8 mouse cellular contexts compared by ENCODE assay signal in the genomic region with DNA sequence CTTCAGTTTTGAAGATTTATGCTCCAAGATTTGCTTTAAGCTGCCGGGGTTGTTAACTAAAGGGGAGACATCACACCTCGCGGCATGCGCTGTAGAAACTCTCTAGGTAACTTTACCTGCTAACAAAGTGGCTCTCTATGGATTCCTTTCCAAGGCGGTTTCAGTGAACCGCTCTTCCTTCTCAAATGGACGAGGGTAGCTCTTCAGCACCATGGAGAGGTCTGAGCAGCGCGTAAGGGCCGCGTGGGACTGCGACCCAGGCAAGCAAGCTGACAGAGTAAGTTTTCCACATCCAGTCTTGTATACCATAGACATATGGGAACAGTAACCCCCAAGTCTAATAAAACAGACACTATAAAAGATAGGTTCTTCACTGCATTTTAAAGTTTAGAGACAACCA. TPM values are rescaled to one million over a fixed set of nuclear protein-coding genes. Genes with fewer than 3 reads are reported as not detected.
A peak's percentile ranks its signal among the peaks of the same experiment; 100 is the strongest.
DNase-seq lines count a peak whose midpoint lies in the region; ATAC-seq and TF ChIP-seq lines count a peak whose summit lies in the region.

A gene (plus strand): TSS at position 72 of the 400 bp plus-strand sequence.

- no peak for ATAC-seq in hindbrain, postnatal 0 days
- ATAC-seq in limb, embryonic 11.5 days (ENCODE audit: insufficient number of reproducible peaks, low FRiP score, low TSS enrichment, low read depth) = no peak
- no peak for ATAC-seq in erythroid progenitor cell, adult 5-6 weeks (replicated peaks; ENCODE audit: low FRiP score, poor library complexity, severe bottlenecking)

- TF ChIP-seq CTCF in gastrocnemius, adult 2 months (IDR thresholded peaks at IDR 0.05) = no peak
- no peak for TF ChIP-seq CTCF in hindbrain, postnatal 0 days (IDR thresholded peaks at IDR 0.05; ENCODE audit: low read depth)

- no peaks in the 10 kb centered on the region for H3K79me2 ChIP-seq in myocyte (ENCODE audit: control insufficient read depth, insufficient read depth)

- no peaks in the 10 kb centered on the region for H3K9me3 ChIP-seq in ES-E14 (ENCODE audit: control insufficient read depth, insufficient read depth, low read depth, low read length)
- no peaks in the 10 kb centered on the region for H3K9me3 ChIP-seq in hindbrain, postnatal 0 days (ENCODE audit: low read length)
- no peaks in the 10 kb centered on the region for H3K9me3 ChIP-seq in limb, embryonic 11.5 days (ENCODE audit: control insufficient read depth, low read length)

- intact Hi-C loops in gastrocnemius, adult 2 months (cut with DNase I) = no loop called here

- H3K4me1 ChIP-seq in ES-E14 (ENCODE audit: control insufficient read depth in 2 of 2, insufficient read depth in 2 of 2, low read length in 2 of 2, poor library complexity in 1 of 2) = no peaks in the 10 kb centered on the region
- H3K4me1 ChIP-seq in hindbrain, postnatal 0 days (ENCODE audit: insufficient read depth, low read length) = no peaks in the 10 kb centered on the region
- H3K4me1 ChIP-seq in limb, embryonic 11.5 days (ENCODE audit: control insufficient read depth, insufficient read depth, low read length) = no peaks in the 10 kb centered on the region

- H3ac ChIP-seq in myocyte (ENCODE audit: control insufficient read depth, insufficient read length) = no peak within 1 kb of the TSS

- H3K4me2 ChIP-seq in hindbrain, postnatal 0 days (ENCODE audit: low read depth, low read length) = no peak within 1 kb of the TSS
- no peak within 1 kb of the TSS for H3K4me2 ChIP-seq in limb, embryonic 11.5 days (ENCODE audit: low read depth, severe bottlenecking)
- no peak within 1 kb of the TSS for H3K4me2 ChIP-seq in myocyte (ENCODE audit: low read depth)

- H3K27ac ChIP-seq in ES-E14 (ENCODE audit: insufficient read depth, low read depth, low read length, poor library complexity, severe bottlenecking) = no peak within 1 kb of the TSS
- H3K27ac ChIP-seq in gastrocnemius, adult 2 months = no peak within 1 kb of the TSS
- H3K27ac ChIP-seq in hindbrain, postnatal 0 days = no peak within 1 kb of the TSS
- no peak within 1 kb of the TSS for H3K27ac ChIP-seq in limb, embryonic 11.5 days (replicated peaks; ENCODE audit: low read depth, low read length)

- no peak for TF ChIP-seq POLR2A in myocyte (IDR thresholded peaks at IDR 0.05; ENCODE audit: insufficient read length, low read depth)

- H3K4me3 ChIP-seq in ES-E14 (ENCODE audit: insufficient read depth in 1 of 2, low read depth in 1 of 2, low read length in 2 of 2, poor library complexity in 1 of 2, severe bottlenecking in 1 of 2) (no peak within 1 kb of the TSS), myocyte (no peak within 1 kb of the TSS)
- H3K4me3 ChIP-seq in gastrocnemius, adult 2 months = no peak within 1 kb of the TSS
- no peak within 1 kb of the TSS for H3K4me3 ChIP-seq in hindbrain, postnatal 0 days (ENCODE audit: low read length)
- no peak within 1 kb of the TSS for H3K4me3 ChIP-seq in limb, embryonic 11.5 days (ENCODE audit: low read depth, low read length)

- no peaks in the 10 kb centered on the region for H3K27me3 ChIP-seq in hindbrain, postnatal 0 days (ENCODE audit: insufficient read depth, low read length)
- no peaks in the 10 kb centered on the region for H3K27me3 ChIP-seq in limb, embryonic 11.5 days (ENCODE audit: control insufficient read depth, insufficient read depth, low read length)
- no peaks in the 10 kb centered on the region for H3K27me3 ChIP-seq in myocyte (ENCODE audit: control insufficient read depth, insufficient read depth, insufficient read length)

- in situ Hi-C loops in ES-E14 (cut with MboI; ENCODE audit: low sequenced_read_pairs in 2 of 2, unreplicated experiment in 2 of 2) = loop anchor here (10.0 to 25.0 kb wide), 2 partner anchors 480 to 648 kb away; no protein-coding TSS in a partner anchor

- H3K9ac ChIP-seq in ES-E14 (ENCODE audit: insufficient read depth, low read depth, low read length, poor library complexity, severe bottlenecking) = no peak within 1 kb of the TSS
- no peak within 1 kb of the TSS for H3K9ac ChIP-seq in hindbrain, postnatal 0 days (replicated peaks; ENCODE audit: low read length)
- H3K9ac ChIP-seq in limb, embryonic 11.5 days (ENCODE audit: low read length) = no peak within 1 kb of the TSS

- H3K36me3 ChIP-seq in ES-E14 (ENCODE audit: control insufficient read depth, insufficient read depth, low read length, poor library complexity, severe bottlenecking) (no peaks in the 10 kb centered on the region), myocyte (ENCODE audit: control insufficient read depth, insufficient read depth) (no peaks in the 10 kb centered on the region)
- H3K36me3 ChIP-seq in hindbrain, postnatal 0 days (ENCODE audit: insufficient read depth, low read length) = no peaks in the 10 kb centered on the region
- H3K36me3 ChIP-seq in limb, embryonic 11.5 days (ENCODE audit: control insufficient read depth, insufficient read depth, low read length) = no peaks in the 10 kb centered on the region

- 48% methylated on average over 12 of the region's 12 CpGs for WGBS in hindbrain, postnatal 0 days
- WGBS in limb, embryonic 11.5 days = 29% methylated on average over 12 of the region's 12 CpGs

- DNase-seq in ES-E14 (ENCODE audit: low read depth, low spot score) = peak; percentile 53
- peak; percentile 71 for DNase-seq in adrenal gland, postnatal 14 days
- DNase-seq in gastrocnemius, adult 2 months = no peak
- DNase-seq in hindbrain, postnatal 0 days (ENCODE audit: low spot score) = peak; percentile 42
- DNase-seq in limb, embryonic 11.5 days (ENCODE audit: low spot score) = peak; percentile 85
- no peak for DNase-seq in cerebellum, adult 9-10 months

TF ChIP-seq in ES-E14, 5 proteins besides CTCF, POLR2A, EP300 and RAD21:
- TF ChIP-seq ZNF384 (IDR thresholded peaks at IDR 0.05; ENCODE audit: low read depth, low read length) (no peak), CHD2 (IDR thresholded peaks at IDR 0.05; ENCODE audit: low read depth, low read length) (no peak), MAFK (IDR thresholded peaks at IDR 0.05; ENCODE audit: insufficient read depth, low read depth, low read length) (no peak), HCFC1 (IDR thresholded peaks at IDR 0.05; ENCODE audit: borderline replicate concordance, insufficient read depth, low read length) (no peak), ZC3H11A (IDR thresholded peaks at IDR 0.05; ENCODE audit: borderline replicate concordance, low read depth, low read length) (no peak)

TF ChIP-seq in myocyte, 11 proteins besides CTCF, POLR2A, EP300 and RAD21:
- no peak for TF ChIP-seq MYOD1 (IDR thresholded peaks at IDR 0.05; ENCODE audit: control insufficient read depth in 1 of 3, insufficient read length in 2 of 3, low read depth in 2 of 3)
- TF ChIP-seq REST (IDR thresholded peaks at IDR 0.05; ENCODE audit: insufficient read depth, insufficient read length) = peak; percentile 88

RNA-seq across cellular contexts. Expression of the gene that starts here (rescaled TPM):
- total RNA-seq in ES-E14 (2012; rRNA removed) = 38.3 and 48.4 TPM in 2 replicates
- 15.8 and 18.4 TPM in 2 replicates for total RNA-seq in adrenal gland, postnatal 14 days (2021)
- total RNA-seq in gastrocnemius, adult 2 months (2021) = 100 to 1,000 TPM; 124 to 144 TPM
- total RNA-seq in hindbrain, postnatal 0 days (2014; rRNA removed) = 94.3 and 128 TPM in 2 replicates
- polyA plus RNA-seq in hindbrain, postnatal 0 days (2015; fragmentation: Nextera tagmentation; extraction: Ambion mirVana) = 163 and 164 TPM in 2 replicates
- polyA plus RNA-seq in limb, embryonic 11.5 days (2014; fragmentation: Nextera tagmentation; extraction: Ambion mirVana) = 34.9 and 38.2 TPM in 2 replicates
- 23.3 TPM for polyA plus RNA-seq in myocyte (2012; fragmentation: generic; extraction: Trizol)
- 1.1 and 3.4 TPM in 2 replicates for total RNA-seq in erythroid progenitor cell, adult 5-6 weeks (2015; ENCODE audit: low replicate concordance)
- 1.7 and 2.0 TPM in 2 replicates for total RNA-seq in erythroid progenitor cell, adult 5-6 weeks (2017; ENCODE audit: low replicate concordance)

Comparison
In these comparisons a context has a peak if more than half of its experiments do, and no peak if none do; other contexts are left out.
1. DNase-seq: peak in ES-E14 (single experiment), adrenal gland, postnatal 14 days (single experiment), hindbrain, postnatal 0 days (single experiment) and limb, embryonic 11.5 days (single experiment); none in gastrocnemius, adult 2 months (single experiment) and cerebellum, adult 9-10 months (single experiment).